Mouse (Mus musculus): Measurements from ENCODE around the gene Ano6. TPM values are rescaled to one million over a fixed set of nuclear protein-coding genes. Genes with fewer than 3 reads are reported as not detected.

Gene Ano6
- total and polyA plus RNA-seq, 3 experiments = 14.9 to 27.0 (median 18.4) TPM

DNA sequence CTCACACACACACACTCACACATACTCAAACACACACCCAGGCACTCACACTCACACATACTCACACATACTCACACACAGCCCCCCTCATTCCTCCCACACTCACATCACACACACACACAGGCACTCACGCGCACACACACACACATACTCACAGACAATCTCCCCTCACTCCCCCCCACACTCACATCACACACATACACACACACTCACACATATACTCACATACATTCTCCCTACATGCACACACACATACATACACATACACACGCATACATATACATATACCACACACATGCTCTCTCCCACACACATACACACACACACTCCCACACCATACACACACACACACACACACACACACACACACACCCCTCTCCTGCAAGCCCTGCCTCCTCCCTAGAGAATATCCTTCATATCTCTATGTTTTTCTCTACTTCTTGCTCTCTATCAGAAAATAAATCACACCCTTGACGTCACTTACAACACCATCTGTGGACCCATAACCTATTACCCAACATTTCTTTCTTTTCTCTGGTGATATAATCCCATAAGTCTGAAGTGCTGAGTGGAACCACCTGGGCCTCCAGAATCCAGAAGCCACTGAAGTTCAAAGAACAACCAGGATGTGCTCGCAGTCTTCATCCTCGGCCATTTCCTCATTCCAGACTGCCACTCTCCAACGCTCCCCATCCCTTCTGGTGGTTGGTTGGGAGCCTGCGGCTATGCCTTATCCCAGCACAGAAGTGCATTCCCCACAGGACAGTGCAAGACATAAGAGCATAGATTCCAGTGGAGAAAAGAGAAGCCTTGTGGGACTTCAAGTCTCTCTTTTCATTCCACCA, 38.6 kb upstream of the Ano6 start:
- no peaks in the 10 kb centered on the region for H3K9me3 ChIP-seq (replicated peaks; ENCODE audit: low read length)
- dilution Hi-C loops (cut with MboI; ENCODE audit: extremely low pct_ligation_motif_present, extremely low pct_unique_long_range_greater_than_20kb, low sequenced_read_pairs) (no loop called here), in situ Hi-C loops (cut with MboI; ENCODE audit: low pct_ligation_motif_present, low pct_unique_long_range_greater_than_20kb, low sequenced_read_pairs) (no loop called here)
- no peak overlapping the region for H3K27ac ChIP-seq (ENCODE audit: insufficient read depth, low read depth)
- H3K36me3 ChIP-seq (replicated peaks in 1 of 2; ENCODE audit: control insufficient read depth in 1 of 2, insufficient read depth in 1 of 2, low read length in 1 of 2) = peaks cover 0 to 15% of the 10 kb centered on the region in 2 experiments
- no peak overlapping the region for H3K9ac ChIP-seq (ENCODE audit: insufficient read depth, low read depth)
- H3K4me3 ChIP-seq (replicated peaks in 1 of 3; ENCODE audit: low read depth in 2 of 3, low read length in 2 of 3, poor library complexity in 1 of 3) = no peak overlapping the region
- no peaks in the 10 kb centered on the region for H3K27me3 ChIP-seq (replicated peaks)
- no peak overlapping the region for H3K4me2 ChIP-seq (ENCODE audit: insufficient read depth, low read depth, poor library complexity, severe bottlenecking)
- H3K79me2 ChIP-seq (replicated peaks; ENCODE audit: control insufficient read depth, extremely low read depth, insufficient read depth, poor library complexity, severe bottlenecking) = no peaks in the 10 kb centered on the region
- peaks cover under 1 to 2% of the 10 kb centered on the region in 2 experiments; a peak in 3 of 4 replicates for H3K4me1 ChIP-seq (ENCODE audit: control insufficient read depth in 1 of 2, insufficient read depth in 2 of 2)
- TF ChIP-seq TBP (conservative IDR thresholded peaks at IDR 0.05; ENCODE audit: low read depth, low read length) = no peak
- TF ChIP-seq SMC3 (IDR thresholded peaks at IDR 0.05; ENCODE audit: low read depth, low read length) = no peak
- no peak for TF ChIP-seq CHD2 (IDR thresholded peaks at IDR 0.05; ENCODE audit: low read length)
- no peak for TF ChIP-seq NRF1 (IDR thresholded peaks at IDR 0.05; ENCODE audit: low read depth, low read length)
- TF ChIP-seq CHD1 (IDR thresholded peaks at IDR 0.05; ENCODE audit: low read depth, low read length) = no peak
- DNase-seq (ENCODE audit: extremely low read depth) = no peak

DNA sequence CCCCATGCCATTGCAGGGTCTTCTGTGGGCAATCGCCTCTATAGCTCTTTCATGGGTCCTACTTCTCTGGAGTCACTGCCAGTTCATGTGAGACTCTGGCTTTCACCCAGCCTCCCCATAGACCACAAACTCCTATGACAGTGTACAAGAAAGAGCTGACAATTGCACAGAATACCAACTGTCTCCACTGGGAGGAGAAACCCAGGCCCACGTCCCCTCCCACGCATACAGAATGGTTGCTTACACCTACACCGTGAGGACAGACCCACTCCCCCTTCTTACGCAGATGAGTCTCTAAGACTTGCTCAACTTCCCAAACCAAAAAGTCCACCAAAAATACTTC, 38.0 kb upstream of the Ano6 start:
- Histone ChIP-seq H3K79me2 (replicated peaks; ENCODE audit: control insufficient read depth, extremely low read depth, insufficient read depth, poor library complexity, severe bottlenecking) (no peaks in the 10 kb centered on the region), H3K9ac (ENCODE audit: insufficient read depth, low read depth) (no peak overlapping the region), H3K4me1 (ENCODE audit: control insufficient read depth in 1 of 2, insufficient read depth in 2 of 2) (no peaks in the 10 kb centered on the region), H3K27ac (ENCODE audit: insufficient read depth, low read depth) (no peak overlapping the region), H3K27me3 (replicated peaks) (no peaks in the 10 kb centered on the region), H3K9me3 (replicated peaks; ENCODE audit: low read length) (no peaks in the 10 kb centered on the region), H3K4me3 (replicated peaks in 1 of 3; ENCODE audit: low read depth in 2 of 3, low read length in 2 of 3, poor library complexity in 1 of 3) (no peak overlapping the region), H3K36me3 (replicated peaks in 1 of 2; ENCODE audit: control insufficient read depth in 1 of 2, insufficient read depth in 1 of 2, low read length in 1 of 2) (peaks cover 0 to 11% of the 10 kb centered on the region in 2 experiments), H3K4me2 (ENCODE audit: insufficient read depth, low read depth, poor library complexity, severe bottlenecking) (no peak overlapping the region)
- no peak for DNase-seq (ENCODE audit: extremely low read depth)
- no peak for TF ChIP-seq CTCF (conservative IDR thresholded peaks at IDR 0.05 in 1 of 2, IDR thresholded peaks at IDR 0.05 in 1 of 2; ENCODE audit: low read depth in 2 of 2, low read length in 2 of 2)
- no peak for TF ChIP-seq SMC3 (IDR thresholded peaks at IDR 0.05; ENCODE audit: low read depth, low read length)
- TF ChIP-seq IRF4 (IDR thresholded peaks at IDR 0.05; ENCODE audit: low read depth, low read length) = no peak
- TF ChIP-seq E2F4 (IDR thresholded peaks at IDR 0.05; ENCODE audit: insufficient replicate concordance, low read depth, low read length) = no peak
- no peak for TF ChIP-seq JUND (conservative IDR thresholded peaks at IDR 0.05; ENCODE audit: low read depth, low read length)
- TF ChIP-seq ZC3H11A (IDR thresholded peaks at IDR 0.05; ENCODE audit: low read depth, low read length) = no peak
- TF ChIP-seq JUN (IDR thresholded peaks at IDR 0.05; ENCODE audit: insufficient read depth, low read depth, low read length) = no peak
- no peak for TF ChIP-seq MAFK (IDR thresholded peaks at IDR 0.05; ENCODE audit: insufficient replicate concordance, low read length)
- no peak for TF ChIP-seq MAZ (IDR thresholded peaks at IDR 0.05; ENCODE audit: low read depth, low read length)
- no peak for TF ChIP-seq ZMIZ1 (IDR thresholded peaks at IDR 0.05; ENCODE audit: low read depth, low read length)
- TF ChIP-seq USF1 (IDR thresholded peaks at IDR 0.05; ENCODE audit: low read depth, low read length) = no peak
- TF ChIP-seq KAT2A (IDR thresholded peaks at IDR 0.05; ENCODE audit: insufficient replicate concordance, low read length) = no peak
- TF ChIP-seq ZKSCAN1 (IDR thresholded peaks at IDR 0.05; ENCODE audit: borderline replicate concordance, low read depth, low read length) = no peak
- no peak for TF ChIP-seq TCF12 (IDR thresholded peaks at IDR 0.05; ENCODE audit: low read depth, low read length)
- in situ Hi-C loops (cut with MboI; ENCODE audit: low pct_ligation_motif_present, low pct_unique_long_range_greater_than_20kb, low sequenced_read_pairs) = no loop called here
- dilution Hi-C loops (cut with MboI; ENCODE audit: extremely low pct_ligation_motif_present, extremely low pct_unique_long_range_greater_than_20kb, low sequenced_read_pairs) = no loop called here

Data from CH12.LX (cell line).